Mouse (Mus musculus) hindbrain, embryonic 14.5 days (tissue): ENCODE measurements at regions not wholly inside any gene's neighbourhood (a gene's known extent, or its start where the extent isn't known, plus 50 kb on each side); places are given as distances from the start of the nearest gene placed in this dataset.

Experiments used
- ATAC-seq: fragments of 200-750 bp; cut with Nextera tagmentation; 2 replicates; pipeline ENCODE4 v1.8.0; 2017; ENCODE audit warnings: moderate number of reproducible peaks, mild to moderate bottlenecking, moderate TSS enrichment, moderate library complexity; ENCODE audit not compliant: low FRiP score
- DNase-seq: peaks from one replicate; pipeline ENCODE4 v3.0.0-alpha.2; 2015; ENCODE audit warnings: low spot score
- H3K27ac ChIP-seq: fragments of 300-500 bp; sonication (generic); 2 replicates; pipeline ENCODE4 v1.5.1; 2014; ENCODE audit warnings: mild to moderate bottlenecking, moderate library complexity
- H3K27me3 ChIP-seq: fragments of 300-500 bp; sonication (generic); 2 replicates; pipeline ENCODE4 v1.6.1; 2014; ENCODE audit warnings: mild to moderate bottlenecking, low read length, mixed read lengths; ENCODE audit not compliant: control insufficient read depth, insufficient read depth
- H3K36me3 ChIP-seq: fragments of 300-500 bp; sonication (generic); replicated peaks from 2 replicates; pipeline ENCODE4 v1.6.1; 2014; ENCODE audit not compliant: control insufficient read depth, insufficient read depth
- H3K4me1 ChIP-seq: fragments of 300-500 bp; sonication (generic); replicated peaks from 2 replicates; pipeline ENCODE4 v1.6.1; 2014; ENCODE audit warnings: antibody characterized with exemption, low read length, mixed read lengths; ENCODE audit not compliant: control insufficient read depth, insufficient read depth
- H3K4me2 ChIP-seq: fragments of 300-500 bp; sonication (generic); replicated peaks from 2 replicates; pipeline ENCODE4 v1.6.1; 2014; ENCODE audit warnings: mild to moderate bottlenecking, moderate library complexity
- H3K4me3 ChIP-seq: fragments of 300-500 bp; sonication (generic); replicated peaks from 2 replicates; pipeline ENCODE4 v1.5.1; 2014; ENCODE audit warnings: mild to moderate bottlenecking, low read length
- H3K9ac ChIP-seq: fragments of 300-500 bp; sonication (generic); 2 replicates; pipeline ENCODE4 v1.6.1; 2014
- H3K9me3 ChIP-seq: fragments of 300-500 bp; sonication (generic); 2 replicates; pipeline ENCODE4 v1.6.1; 2016; ENCODE audit warnings: low read length; ENCODE audit not compliant: control insufficient read depth
- WGBS: fragments of 180-500 bp; shearing (Covaris S2); extraction: QIAGEN DNeasy Blood & Tissue Kit; methylation state at CpG from one replicate; pipeline ENCODE4 v1.1.7; 2014; 5-methylcytosine and 5-hydroxymethylcytosine counted together

- DNase-seq (no peak), ATAC-seq (no peak)
- WGBS: 94% methylated on average over 7 of the region's 7 CpGs
- H3K4me2 ChIP-seq: no peak overlapping the region
- H3K4me1 ChIP-seq: no peaks in the 10 kb centered on the region
- no peak overlapping the region for H3K4me3 ChIP-seq
- H3K36me3 ChIP-seq: no peaks in the 10 kb centered on the region
- H3K9ac ChIP-seq: no peak overlapping the region
- H3K27me3 ChIP-seq: no peaks in the 10 kb centered on the region
- H3K9me3 ChIP-seq: no peaks in the 10 kb centered on the region
- H3K27ac ChIP-seq: no peak overlapping the region
Measured at GRCm38 (mm10) chr10:99927913-99928312, 87.5 kb upstream of the Kitl start.

GRCm38 (mm10) chr10:99926327-99926954, 89.0 kb upstream of the Kitl start:
- 84% methylated on average over 8 of the region's 8 CpGs for WGBS
- H3K9me3 ChIP-seq: no peaks in the 10 kb centered on the region
- ATAC-seq: no peak

DNA sequence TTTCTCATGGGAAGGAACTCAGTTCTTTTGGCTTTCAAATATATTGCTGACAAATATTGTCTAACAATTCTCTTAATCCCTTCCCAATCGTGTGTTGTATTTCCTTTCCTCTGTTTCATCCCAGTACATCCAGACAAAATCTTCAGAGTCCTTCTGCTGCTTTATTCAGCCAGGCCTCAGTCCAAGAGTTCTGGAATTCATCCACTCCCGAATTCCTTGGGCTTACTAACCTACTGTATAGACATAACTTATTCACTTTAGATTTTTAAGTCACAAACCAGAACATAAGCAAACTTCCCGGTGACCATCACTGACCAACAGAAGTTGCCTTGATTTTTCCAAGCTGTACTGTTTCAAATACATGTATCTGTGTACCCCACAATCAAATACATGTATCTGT, 90.9 kb upstream of the Kitl start:
- Histone ChIP-seq H3K9me3 (no peaks in the 10 kb centered on the region), H3K4me1 (no peaks in the 10 kb centered on the region), H3K4me3 (no peak overlapping the region), H3K36me3 (no peaks in the 10 kb centered on the region), H3K9ac (no peak overlapping the region), H3K27me3 (no peaks in the 10 kb centered on the region), H3K4me2 (no peak overlapping the region), H3K27ac (no peak overlapping the region)
- 87% methylated on average over 3 of the region's 3 CpGs for WGBS
- DNase-seq (no peak), ATAC-seq (no peak)

More at GRCm38 (mm10) chr10:99926327-99926954, 89.0 kb upstream of the Kitl start:
- Histone ChIP-seq H3K27me3 (no peaks in the 10 kb centered on the region), H3K4me3 (no peak overlapping the region), H3K4me1 (no peaks in the 10 kb centered on the region), H3K9ac (no peak overlapping the region), H3K4me2 (no peak overlapping the region), H3K36me3 (no peaks in the 10 kb centered on the region), H3K27ac (no peak overlapping the region)
- DNase-seq: no peak

DNA sequence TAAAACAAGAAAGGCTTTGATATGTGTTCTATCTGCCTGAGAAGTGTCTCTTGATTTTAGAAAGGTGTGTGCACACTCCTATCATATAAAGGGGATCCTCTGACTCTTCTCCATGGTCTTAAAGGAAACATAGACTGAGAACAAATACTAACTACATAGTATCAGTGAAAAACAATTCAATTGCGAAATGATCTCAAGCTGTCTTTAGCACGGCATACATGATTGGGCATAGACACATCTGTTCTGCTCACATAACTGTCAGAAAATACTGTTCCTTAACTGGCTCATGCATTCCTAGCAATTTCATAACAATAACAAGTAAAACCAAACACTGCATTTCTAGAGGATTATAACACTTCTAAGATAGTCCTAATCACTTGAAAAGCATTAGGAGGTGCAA, 95.5 kb upstream of the Kitl start:
- WGBS: 81% methylated on average over 2 of the region's 2 CpGs
- ATAC-seq: no peak
- Histone ChIP-seq H3K4me1 (no peaks in the 10 kb centered on the region), H3K4me3 (no peak overlapping the region), H3K27ac (no peak overlapping the region), H3K4me2 (no peak overlapping the region), H3K27me3 (no peaks in the 10 kb centered on the region), H3K9ac (no peak overlapping the region), H3K9me3 (no peaks in the 10 kb centered on the region), H3K36me3 (no peaks in the 10 kb centered on the region)
- no peak for DNase-seq

- H3K9me3 ChIP-seq: no peaks in the 10 kb centered on the region
- no peak for DNase-seq
- no peak overlapping the region for H3K27ac ChIP-seq
- H3K4me2 ChIP-seq: no peak overlapping the region
- no peak overlapping the region for H3K9ac ChIP-seq
- no peak for ATAC-seq
- no peaks in the 10 kb centered on the region for H3K36me3 ChIP-seq
- WGBS: 93% methylated on average over 7 of the region's 7 CpGs
- H3K4me3 ChIP-seq: no peak overlapping the region
- H3K4me1 ChIP-seq: no peaks in the 10 kb centered on the region
- no peaks in the 10 kb centered on the region for H3K27me3 ChIP-seq
Measured at GRCm38 (mm10) chr10:99918567-99919320, 96.7 kb upstream of the Kitl start.

DNA sequence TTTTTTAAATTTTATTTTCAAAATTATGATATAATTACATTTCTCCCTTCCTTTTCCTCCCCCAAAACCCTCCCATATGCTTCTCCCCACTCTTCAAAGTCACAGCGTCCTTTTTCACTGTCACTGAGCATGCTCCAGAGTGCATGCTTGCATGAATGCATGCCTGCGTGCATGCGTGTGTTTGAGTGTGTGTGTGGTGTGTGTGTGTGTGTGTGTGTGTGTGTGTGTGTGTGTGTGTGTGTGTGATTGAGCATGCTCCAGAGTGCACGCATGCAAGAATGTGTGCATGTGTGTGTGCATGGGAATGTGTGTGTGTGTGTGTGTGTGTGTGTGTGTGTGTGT, 101.6 kb upstream of the Kitl start:
- no peaks in the 10 kb centered on the region for H3K9me3 ChIP-seq
- no peaks in the 10 kb centered on the region for H3K36me3 ChIP-seq
- H3K4me3 ChIP-seq: no peak overlapping the region
- no peak overlapping the region for H3K27ac ChIP-seq
- ATAC-seq (no peak), DNase-seq (no peak)
- no peak overlapping the region for H3K4me2 ChIP-seq
- no peaks in the 10 kb centered on the region for H3K27me3 ChIP-seq
- H3K9ac ChIP-seq: no peak overlapping the region
- no peaks in the 10 kb centered on the region for H3K4me1 ChIP-seq
- WGBS: 93% methylated on average over 4 of the region's 4 CpGs

DNA sequence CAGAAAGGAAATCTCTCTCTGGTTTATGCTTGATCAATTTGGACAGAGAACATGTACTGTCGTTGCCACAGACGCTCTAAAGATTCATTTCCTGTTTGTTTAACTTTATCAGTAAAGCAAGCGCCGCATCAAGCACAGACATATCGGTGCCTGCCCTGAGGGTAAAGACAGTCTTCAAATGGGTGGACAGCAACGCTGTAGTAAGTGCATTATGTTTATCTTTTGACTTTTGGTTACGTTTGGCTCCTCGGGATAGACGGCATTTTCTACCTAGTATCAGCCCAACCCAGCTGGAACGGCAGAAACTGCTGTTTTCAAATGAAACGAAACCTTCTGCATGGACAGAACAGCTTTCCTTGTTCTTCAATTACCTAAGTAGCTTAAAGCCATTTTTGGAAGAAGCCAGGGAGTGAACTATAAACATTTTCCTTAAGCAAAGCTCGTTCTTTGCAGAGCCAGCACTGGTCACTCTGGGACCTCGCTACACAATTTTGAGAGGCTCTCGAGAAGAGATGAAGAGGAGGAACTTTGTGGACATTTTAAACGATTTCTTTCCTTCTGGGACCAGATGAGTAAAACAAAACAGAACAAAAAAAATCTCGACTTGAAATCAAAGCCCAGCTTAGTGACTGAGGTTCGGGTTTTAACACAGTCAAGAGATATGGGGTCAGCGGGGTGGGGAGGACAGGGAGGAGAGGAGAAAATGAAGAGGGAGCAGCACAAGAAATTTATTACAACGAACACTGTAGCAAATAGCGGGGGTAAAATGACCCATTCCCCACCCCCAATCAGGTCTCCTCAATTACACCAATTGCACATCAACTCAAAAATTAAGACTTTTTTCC, 102.2 kb upstream of the Kitl start:
- 80% methylated on average over 20 of the region's 20 CpGs for WGBS
- ATAC-seq: no peak
- Histone ChIP-seq H3K27ac (no peak overlapping the region), H3K4me2 (peak overlapping the region; percentile 12; the same call in 1 of the 2 replicates), H3K9me3 (no peaks in the 10 kb centered on the region), H3K27me3 (no peaks in the 10 kb centered on the region), H3K4me3 (peak overlapping the region; percentile 13; the same call in 1 of the 2 replicates), H3K9ac (no peak overlapping the region), H3K4me1 (no peaks in the 10 kb centered on the region), H3K36me3 (no peaks in the 10 kb centered on the region)
- no peak for DNase-seq

DNA sequence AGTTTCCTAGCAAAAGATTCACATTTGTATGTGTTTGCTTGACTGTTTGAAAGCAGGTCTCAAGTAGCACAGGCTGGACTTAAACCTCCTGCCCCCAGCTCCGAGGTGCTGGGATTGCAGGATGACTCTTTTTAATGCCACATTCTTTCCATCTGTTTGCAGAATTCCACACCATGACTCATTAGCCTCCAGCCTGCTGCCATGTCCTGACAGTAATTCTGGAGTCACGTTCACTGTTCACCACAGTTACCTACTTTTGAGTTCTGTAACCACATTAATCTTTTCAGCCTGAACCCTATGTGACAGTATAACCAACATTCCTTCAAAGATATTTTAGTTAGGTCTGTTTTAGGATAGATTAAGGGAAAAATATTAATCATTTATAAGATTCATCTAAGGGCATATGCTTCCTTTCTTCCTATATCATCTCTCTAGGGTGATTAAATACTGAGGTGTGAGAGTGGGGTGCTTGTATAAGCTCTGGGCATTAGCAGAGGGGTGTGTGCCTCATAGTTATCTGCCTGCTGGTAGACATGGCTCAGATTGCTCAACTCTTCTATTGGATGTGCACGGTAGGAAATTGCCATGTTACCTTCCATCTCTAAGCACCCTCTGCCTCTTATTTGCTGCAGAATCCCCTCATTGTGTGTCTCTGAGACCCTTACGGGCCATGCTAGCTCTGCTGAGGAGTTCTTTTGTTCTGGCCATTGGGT, 105.3 kb upstream of the Kitl start:
- Histone ChIP-seq H3K4me3 (no peak overlapping the region), H3K4me2 (no peak overlapping the region), H3K9me3 (no peaks in the 10 kb centered on the region), H3K36me3 (no peaks in the 10 kb centered on the region), H3K9ac (no peak overlapping the region), H3K27me3 (no peaks in the 10 kb centered on the region), H3K4me1 (no peaks in the 10 kb centered on the region), H3K27ac (no peak overlapping the region)
- no peak for ATAC-seq
- 84% methylated on average over 4 of the region's 4 CpGs for WGBS
- DNase-seq: no peak

DNA sequence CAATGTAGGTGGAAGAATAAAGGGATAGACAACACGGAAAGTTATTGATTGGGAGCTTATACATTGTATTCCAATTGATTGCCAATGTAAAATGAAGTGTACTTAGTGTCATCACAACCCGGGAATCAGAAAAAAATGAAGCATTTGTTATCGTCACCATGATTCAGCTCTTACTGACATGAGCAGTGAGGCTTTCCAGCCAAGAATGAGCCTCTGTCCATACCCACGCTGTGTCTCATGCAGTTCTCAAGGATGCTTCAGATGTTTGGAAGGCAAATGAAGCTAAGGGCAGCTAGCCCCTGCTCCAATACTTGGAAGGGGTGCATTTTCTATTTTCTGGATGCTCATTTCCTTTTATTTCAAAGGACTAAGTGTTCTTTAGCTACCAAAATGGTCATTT, 107.4 kb upstream of the Kitl start:
- H3K36me3 ChIP-seq: no peaks in the 10 kb centered on the region
- WGBS: 51% methylated on average over 4 of the region's 4 CpGs
- H3K9ac ChIP-seq: no peak overlapping the region
- ATAC-seq: no peak
- no peaks in the 10 kb centered on the region for H3K27me3 ChIP-seq
- H3K4me1 ChIP-seq: no peaks in the 10 kb centered on the region
- no peak overlapping the region for H3K4me2 ChIP-seq
- H3K27ac ChIP-seq: no peak overlapping the region
- DNase-seq: no peak
- H3K9me3 ChIP-seq: no peaks in the 10 kb centered on the region
- no peak overlapping the region for H3K4me3 ChIP-seq
